Mouse (Mus musculus) thymus, postnatal 36 days (tissue): ENCODE measurements around the gene Ptprb.

ENCODE experiments used
- DNase-seq, 2 experiments: peaks; one replicate each; pipeline ENCODE4 v3.0.0; 2022; ENCODE audit warnings: mixed read lengths in 2 of 2

Gene Ptprb

DNA sequence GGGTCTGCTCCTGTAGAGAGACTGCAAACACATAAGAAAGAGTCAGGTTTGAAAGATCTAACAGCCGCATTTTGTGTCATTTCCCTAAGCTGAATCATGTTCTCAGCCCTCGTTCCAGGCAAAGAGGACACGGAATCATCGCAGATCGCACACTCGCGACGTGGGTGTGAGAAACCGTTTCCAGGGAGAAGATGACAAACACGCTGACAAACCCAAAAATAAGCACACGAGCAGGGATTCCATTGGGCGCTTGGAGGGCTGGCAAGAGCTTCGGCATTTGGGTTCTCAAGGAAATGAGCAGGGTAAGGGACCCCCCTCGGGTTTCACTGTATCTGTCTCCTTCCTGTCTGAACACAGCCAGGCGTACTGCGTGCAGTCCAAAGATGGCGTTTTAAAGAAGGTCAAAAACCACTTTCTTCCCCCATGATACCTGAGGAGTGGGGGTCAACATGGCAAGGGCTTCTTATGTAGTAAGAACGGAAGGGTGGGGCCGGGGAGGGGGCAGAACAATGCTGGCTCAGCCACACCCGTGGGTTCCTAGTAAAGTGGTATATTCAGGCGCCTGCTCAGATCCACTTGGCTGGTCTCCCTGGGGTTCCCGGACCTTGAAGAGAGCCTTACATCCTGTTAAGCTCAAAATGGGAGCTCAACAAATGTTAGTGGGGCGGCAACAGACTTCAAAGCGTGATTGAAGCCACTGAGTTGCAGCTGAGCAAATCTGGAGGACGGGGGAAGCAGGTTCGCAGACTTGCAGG, 152.9 kb downstream of the Ptprb start:
- DNase-seq = no peak

DNA sequence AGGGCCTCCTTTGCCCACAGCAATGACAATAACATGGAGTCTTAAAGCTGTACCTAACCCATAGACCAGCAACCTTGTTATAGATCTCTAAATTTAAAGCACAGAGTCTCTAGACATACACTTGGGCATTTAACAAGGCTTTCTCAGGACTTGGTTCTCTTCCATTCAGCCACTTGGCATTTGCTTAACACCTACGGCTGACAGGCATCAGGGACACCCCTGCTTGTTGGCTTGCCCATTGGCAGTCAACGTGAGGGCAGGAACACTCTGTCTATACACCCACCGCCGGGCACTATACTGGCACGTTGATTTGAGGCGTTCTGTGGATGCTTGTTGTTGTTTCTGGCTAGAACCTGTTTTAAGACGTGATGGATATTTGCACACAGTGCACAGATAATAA, 157.1 kb downstream of the Ptprb start:
- no peak for DNase-seq

DNA sequence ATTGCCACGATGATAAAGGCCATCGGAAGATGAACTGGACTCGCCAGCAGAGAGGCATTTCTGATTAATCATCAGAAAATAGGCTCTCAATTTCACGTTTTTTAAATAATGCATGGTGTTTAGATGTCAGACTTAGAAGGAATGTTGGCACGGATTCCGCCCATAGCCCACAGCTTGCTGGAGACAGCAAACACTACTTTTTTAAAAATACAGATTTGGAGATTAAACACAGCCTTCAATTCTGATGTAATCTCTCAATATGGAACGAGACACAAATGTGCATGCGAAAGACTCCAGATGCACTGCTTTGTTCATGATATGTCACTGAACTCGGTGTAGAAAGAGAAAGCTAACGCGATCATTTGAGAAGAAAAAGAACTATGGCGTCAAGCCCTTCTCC, 160.1 kb downstream of the Ptprb start:
- no peak for DNase-seq
